Mouse (Mus musculus): ENCODE results near the gene Nod1. TPM values are rescaled to one million over a fixed set of nuclear protein-coding genes. Genes with fewer than 3 reads are reported as not detected.

The Nod1 gene
- polyA plus RNA-seq, 1 experiment from 2014 or later: 2.7 TPM

DNA sequence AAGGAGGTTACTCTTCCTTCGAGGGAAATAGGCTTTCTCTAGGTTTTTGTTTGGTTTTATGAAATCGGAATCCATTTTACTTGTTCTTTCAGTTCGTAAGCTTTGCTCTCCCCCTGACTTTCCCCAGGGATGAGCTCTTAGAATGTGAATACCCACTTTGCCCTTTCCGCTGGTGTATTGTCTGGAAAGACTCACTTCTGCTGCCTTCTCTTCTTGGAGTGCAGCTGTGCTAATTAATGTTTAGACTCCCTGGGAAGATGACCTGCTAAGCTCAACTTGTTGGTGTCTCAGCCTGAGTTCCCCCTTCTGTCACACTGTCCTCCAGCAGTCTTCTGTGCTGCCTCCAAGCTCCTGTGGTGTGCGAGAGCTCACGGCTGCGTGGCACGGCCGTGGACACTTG lies 82.2 kb downstream of the Nod1 start:
- DNase-seq (ENCODE audit: low spot score): no peak
- no peaks in the 10 kb centered on the region for H3K27me3 ChIP-seq (ENCODE audit: insufficient read depth, poor library complexity, severe bottlenecking)
- no peak overlapping the region for H3K27ac ChIP-seq
- 0 out of 2 replicates have a peak, but pooled peaks cover 9% of the 10 kb centered on the region for H3K4me1 ChIP-seq (replicated peaks)
- 66% methylated on average over 9 of the region's 9 CpGs for WGBS
- no peaks in the 10 kb centered on the region for H3K9me3 ChIP-seq
- H3K36me3 ChIP-seq: no peaks in the 10 kb centered on the region
- H3K4me3 ChIP-seq: no peak overlapping the region

DNA sequence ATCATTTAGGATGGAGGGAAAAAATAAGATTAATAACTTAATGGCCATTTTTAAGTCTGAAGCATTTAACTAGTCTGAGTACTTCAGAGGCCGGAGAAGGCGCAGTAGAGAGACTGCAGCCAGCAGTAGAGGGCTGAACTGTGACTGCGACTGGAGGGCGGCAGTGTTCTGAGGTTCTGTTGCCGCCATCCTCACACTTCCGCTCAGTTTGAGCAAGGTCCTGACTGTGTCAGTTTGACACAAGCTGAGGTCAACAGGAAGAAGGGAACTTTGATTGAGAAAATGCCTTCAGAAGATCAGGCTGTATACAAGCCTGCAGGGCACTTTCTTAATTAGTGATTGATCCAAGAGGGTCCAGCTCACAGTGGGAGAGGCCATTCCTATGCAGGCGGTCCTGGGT lies 86.2 kb downstream of the Nod1 start:
- Histone ChIP-seq H3K4me3 (no peak overlapping the region), H3K27ac (no peak overlapping the region), H3K27me3 (ENCODE audit: insufficient read depth, poor library complexity, severe bottlenecking) (no peaks in the 10 kb centered on the region), H3K4me1 (replicated peaks) (0 out of 2 replicates have a peak, but pooled peaks cover 9% of the 10 kb centered on the region), H3K36me3 (no peaks in the 10 kb centered on the region), H3K9me3 (no peaks in the 10 kb centered on the region)
- 65% methylated on average over 7 of the region's 7 CpGs for WGBS
- DNase-seq (ENCODE audit: low spot score): no peak

- 0 out of 2 replicates have a peak, but pooled peaks cover 3% of the 10 kb centered on the region for H3K4me1 ChIP-seq (replicated peaks)
- no peaks in the 10 kb centered on the region for H3K9me3 ChIP-seq
- no peak overlapping the region for H3K4me3 ChIP-seq
- WGBS: 89% methylated on average over 2 of the region's 2 CpGs
- no peaks in the 10 kb centered on the region for H3K36me3 ChIP-seq
- no peak for DNase-seq (ENCODE audit: low spot score)
- H3K27ac ChIP-seq: no peak overlapping the region
- H3K27me3 ChIP-seq (ENCODE audit: insufficient read depth, poor library complexity, severe bottlenecking): no peaks in the 10 kb centered on the region
Observed at GRCm38 (mm10) chr6:54883424-54883823, 89.0 kb downstream of the Nod1 start.

- Histone ChIP-seq H3K36me3 (no peaks in the 10 kb centered on the region), H3K4me3 (no peak overlapping the region), H3K4me1 (replicated peaks) (0 out of 2 replicates have a peak, but pooled peaks cover 2% of the 10 kb centered on the region), H3K9me3 (no peaks in the 10 kb centered on the region), H3K27me3 (ENCODE audit: insufficient read depth, poor library complexity, severe bottlenecking) (no peaks in the 10 kb centered on the region), H3K27ac (no peak overlapping the region)
- no peak for DNase-seq (ENCODE audit: low spot score)
- 94% methylated on average over 4 of the region's 4 CpGs for WGBS
Observed at GRCm38 (mm10) chr6:54880086-54880485, 92.3 kb downstream of the Nod1 start.

DNA sequence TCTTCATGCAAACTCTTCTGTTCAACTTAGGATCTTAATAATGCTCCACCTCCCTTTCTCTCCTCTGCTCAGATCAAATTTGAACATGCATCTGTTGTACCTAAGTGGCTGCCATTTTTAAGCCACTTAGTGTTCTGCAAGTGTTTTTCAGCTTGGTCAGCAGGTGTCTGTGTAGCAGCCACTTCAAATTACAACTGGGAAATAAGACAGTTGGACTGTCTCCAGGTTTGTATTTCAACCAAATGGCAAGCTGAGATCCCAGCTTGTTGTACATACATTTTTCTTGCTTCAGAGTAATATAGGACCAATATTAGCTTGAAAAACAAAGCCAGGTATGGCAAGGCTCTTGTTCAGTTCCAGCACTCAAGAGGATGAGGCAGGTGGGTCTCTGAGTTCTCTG lies 93.9 kb downstream of the Nod1 start:
- Histone ChIP-seq H3K9me3 (no peaks in the 10 kb centered on the region), H3K4me1 (replicated peaks) (0 out of 2 replicates have a peak, but pooled peaks cover 2% of the 10 kb centered on the region), H3K27ac (no peak overlapping the region), H3K27me3 (ENCODE audit: insufficient read depth, poor library complexity, severe bottlenecking) (no peaks in the 10 kb centered on the region), H3K36me3 (no peaks in the 10 kb centered on the region), H3K4me3 (no peak overlapping the region)
- DNase-seq (ENCODE audit: low spot score): no peak

GRCm38 (mm10) chr6:54877651-54878050 lies 94.8 kb downstream of the Nod1 start:
- H3K4me3 ChIP-seq: no peak overlapping the region
- 93% methylated on average over 3 of the region's 3 CpGs for WGBS

DNA sequence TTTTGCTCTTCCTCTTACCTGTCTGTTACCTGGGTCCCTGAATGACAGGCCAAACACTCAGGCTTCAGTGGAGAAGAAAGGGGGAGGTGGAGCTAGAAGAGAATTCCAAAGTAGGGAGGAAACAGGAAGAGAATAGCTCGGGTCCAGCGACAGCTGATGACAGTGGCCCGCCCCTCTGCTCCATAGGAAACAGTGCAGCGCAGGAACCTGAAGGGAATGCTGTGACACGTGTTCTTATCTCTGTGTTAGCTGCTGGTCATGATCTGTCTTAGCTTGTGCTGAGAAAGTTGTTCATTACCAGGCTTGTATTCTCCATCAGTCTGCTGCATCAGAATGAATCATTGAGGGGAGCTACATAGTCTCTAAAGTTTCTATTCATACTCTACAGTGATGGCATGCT lies 95.6 kb downstream of the Nod1 start:
- Histone ChIP-seq H3K9me3 (no peaks in the 10 kb centered on the region), H3K4me1 (replicated peaks) (0 out of 2 replicates have a peak, but pooled peaks cover 2% of the 10 kb centered on the region), H3K27me3 (ENCODE audit: insufficient read depth, poor library complexity, severe bottlenecking) (no peaks in the 10 kb centered on the region), H3K4me3 (no peak overlapping the region), H3K27ac (no peak overlapping the region), H3K36me3 (no peaks in the 10 kb centered on the region)
- 37% methylated on average over 5 of the region's 5 CpGs for WGBS
- DNase-seq (ENCODE audit: low spot score): no peak

More at GRCm38 (mm10) chr6:54877651-54878050, 94.8 kb downstream of the Nod1 start:
- no peak overlapping the region for H3K27ac ChIP-seq
- H3K9me3 ChIP-seq: no peaks in the 10 kb centered on the region
- DNase-seq (ENCODE audit: low spot score): no peak
- no peaks in the 10 kb centered on the region for H3K36me3 ChIP-seq
- 0 out of 2 replicates have a peak, but pooled peaks cover 2% of the 10 kb centered on the region for H3K4me1 ChIP-seq (replicated peaks)
- no peaks in the 10 kb centered on the region for H3K27me3 ChIP-seq (ENCODE audit: insufficient read depth, poor library complexity, severe bottlenecking)

Other genes starting within 250 kb of the Nod1 start
- 2.0 TPM in 2 replicates for gene Znrf2, start 155.7 kb downstream of the Nod1 start, polyA plus RNA-seq (2016; fragmentation: Nextera tagmentation; extraction: Ambion mirVana)
- gene Ggct, start 20.3 kb upstream of the Nod1 start, polyA plus RNA-seq (2016; fragmentation: Nextera tagmentation; extraction: Ambion mirVana): 11.1 and 13.6 TPM in 2 replicates
- gene Gars, start 65.4 kb upstream of the Nod1 start, polyA plus RNA-seq (2016; fragmentation: Nextera tagmentation; extraction: Ambion mirVana): 210 and 216 TPM in 2 replicates
- 0.24 and 0.62 TPM in 2 replicates for gene Crhr2, start 160.4 kb upstream of the Nod1 start, polyA plus RNA-seq (2016; fragmentation: Nextera tagmentation; extraction: Ambion mirVana)
- 1.9 and 2.5 TPM in 2 replicates for gene Inmt, start 202.4 kb upstream of the Nod1 start, polyA plus RNA-seq (2016; fragmentation: Nextera tagmentation; extraction: Ambion mirVana)
- gene Mindy4, start 230.8 kb upstream of the Nod1 start, polyA plus RNA-seq (2016; fragmentation: Nextera tagmentation; extraction: Ambion mirVana): 17.2 and 17.8 TPM in 2 replicates

Measured in hindbrain, embryonic 10.5 days (tissue).